Mouse (Mus musculus): ENCODE results near the gene Trappc6a.
A peak's percentile ranks its signal among the peaks of the same experiment; 100 is the strongest.
"Not testable (repeated sequence)": the region's sequence is repeated elsewhere in the genome, so short reads cannot be mapped to it uniquely, and the experiment has no call there.

The Trappc6a gene

GRCm38 (mm10) chr7:19491731-19492130, 16.5 kb upstream of the Trappc6a start:
- peak; percentile 23 for DNase-seq

DNA sequence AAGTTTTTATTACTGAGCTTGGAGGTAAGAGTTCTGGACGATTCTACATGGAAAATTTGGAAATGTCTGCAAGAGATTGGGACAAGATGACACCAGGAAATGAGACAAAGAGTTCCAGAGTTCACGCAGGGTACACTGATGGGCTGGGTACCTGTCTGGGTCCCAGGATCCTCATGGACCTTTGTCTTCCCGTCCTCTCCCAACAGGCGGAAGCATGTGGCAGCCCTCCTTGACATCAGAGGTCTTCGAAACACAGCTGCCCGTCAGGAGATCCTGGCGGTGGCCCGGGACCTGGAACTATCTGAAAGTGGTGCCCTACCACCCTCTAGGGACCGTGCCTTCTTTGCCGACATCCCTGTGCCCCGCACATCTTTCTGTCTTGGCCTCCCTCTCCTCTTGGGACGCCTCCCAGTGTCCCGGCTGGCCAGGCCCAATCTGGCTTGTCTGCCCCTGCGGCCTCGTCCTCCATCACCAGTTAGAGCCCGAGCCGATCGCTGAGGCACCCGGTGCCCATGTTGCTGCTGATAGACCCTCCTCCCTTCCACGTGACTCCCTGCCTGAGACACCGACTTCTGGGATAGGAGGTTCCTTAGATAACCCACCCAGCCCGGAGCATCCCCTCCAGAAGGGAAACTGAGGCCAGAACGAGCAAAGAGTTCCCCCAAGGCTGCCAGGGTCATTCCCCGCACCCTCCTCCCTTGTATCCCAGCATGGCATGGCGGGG, 13.3 kb upstream of the Trappc6a start:
- no peak for DNase-seq

- DNase-seq = no peak
These were observed 12.5 kb upstream of the Trappc6a start for GRCm38 (mm10) chr7:19495521-19496213.

DNA sequence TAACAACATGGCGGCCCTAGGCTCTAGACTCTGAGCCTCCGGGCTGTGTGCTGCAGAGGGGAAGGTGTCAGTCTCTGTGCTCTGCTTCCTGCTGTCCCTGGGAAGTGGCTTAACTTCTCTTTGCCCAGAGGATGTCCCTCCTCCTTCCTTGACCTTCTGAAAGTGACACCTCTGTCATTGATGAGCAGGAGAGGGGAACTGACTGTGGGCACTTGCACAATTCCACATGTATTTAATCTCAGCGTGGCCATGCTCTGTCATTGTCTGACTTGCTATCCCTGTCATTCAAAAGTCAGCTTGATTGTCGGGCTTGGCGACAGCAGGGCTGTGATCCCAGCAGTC, 12.0 kb upstream of the Trappc6a start:
- DNase-seq = no peak

DNA sequence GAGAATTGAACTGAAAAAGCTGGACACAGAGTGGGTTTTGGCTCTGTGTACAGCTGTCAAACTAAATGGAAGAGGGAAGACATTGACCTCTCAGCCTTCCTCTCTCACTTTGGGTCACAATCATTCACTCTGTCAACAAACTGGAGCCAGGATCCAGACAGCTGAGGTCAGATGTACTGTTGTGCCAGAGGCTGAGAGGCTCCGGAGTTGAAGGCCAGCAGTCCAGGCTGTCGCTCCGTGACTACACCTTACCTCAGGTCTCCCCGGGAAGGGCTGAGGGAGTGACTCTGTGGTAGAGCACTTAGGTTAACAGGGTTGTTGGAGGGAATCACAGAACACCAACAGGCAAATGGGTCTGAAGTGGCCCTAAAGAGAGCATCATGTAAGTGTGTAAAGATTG, 9.9 kb upstream of the Trappc6a start:
- DNase-seq = no peak

DNA sequence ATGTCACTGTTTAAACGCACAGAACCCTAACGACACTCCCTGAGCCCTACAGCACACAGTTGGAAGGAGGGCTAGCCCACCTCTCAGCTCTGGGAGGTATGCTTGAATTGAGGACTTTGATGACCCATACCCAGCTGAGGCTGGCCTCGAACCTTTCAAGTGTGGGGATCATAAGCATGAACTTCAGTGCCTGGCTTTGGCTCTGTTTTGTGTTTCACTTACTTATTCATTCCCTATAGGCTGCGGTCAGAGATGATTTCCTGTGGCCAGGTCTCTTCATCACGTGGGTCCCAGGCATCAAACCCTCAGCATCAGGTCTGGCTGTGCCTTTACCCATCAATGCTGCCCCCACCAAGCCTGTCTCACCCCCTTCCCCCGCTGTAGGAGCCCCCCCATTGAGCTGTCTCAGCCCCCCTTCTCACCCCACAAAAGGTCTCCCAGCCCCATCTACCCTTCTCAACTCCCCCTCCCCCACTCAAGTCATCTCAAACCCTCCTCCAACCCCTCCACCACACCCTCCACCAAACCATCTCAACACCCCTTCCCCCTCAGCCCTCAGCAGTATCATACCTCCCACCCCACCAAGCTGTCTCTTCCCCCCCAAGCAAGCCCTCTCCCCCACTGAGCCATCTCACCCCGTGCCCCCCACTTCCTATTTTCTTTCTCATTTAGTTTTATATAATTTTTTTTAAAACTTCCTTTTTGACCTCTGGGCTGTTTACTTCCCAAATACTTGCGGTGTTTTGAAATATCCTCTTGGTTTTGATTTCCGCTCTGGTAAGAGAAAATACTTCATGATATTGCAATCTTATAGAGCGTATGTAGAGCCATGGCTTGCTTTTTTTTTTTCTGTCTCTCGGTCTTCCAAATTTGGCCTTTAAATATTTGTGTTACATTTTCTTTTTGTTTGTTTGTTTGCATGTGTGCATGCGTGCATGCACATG, 7.5 kb upstream of the Trappc6a start:
- DNase-seq = no peak

- no peak for DNase-seq
These were observed 6.5 kb upstream of the Trappc6a start for GRCm38 (mm10) chr7:19501658-19502057.

DNA sequence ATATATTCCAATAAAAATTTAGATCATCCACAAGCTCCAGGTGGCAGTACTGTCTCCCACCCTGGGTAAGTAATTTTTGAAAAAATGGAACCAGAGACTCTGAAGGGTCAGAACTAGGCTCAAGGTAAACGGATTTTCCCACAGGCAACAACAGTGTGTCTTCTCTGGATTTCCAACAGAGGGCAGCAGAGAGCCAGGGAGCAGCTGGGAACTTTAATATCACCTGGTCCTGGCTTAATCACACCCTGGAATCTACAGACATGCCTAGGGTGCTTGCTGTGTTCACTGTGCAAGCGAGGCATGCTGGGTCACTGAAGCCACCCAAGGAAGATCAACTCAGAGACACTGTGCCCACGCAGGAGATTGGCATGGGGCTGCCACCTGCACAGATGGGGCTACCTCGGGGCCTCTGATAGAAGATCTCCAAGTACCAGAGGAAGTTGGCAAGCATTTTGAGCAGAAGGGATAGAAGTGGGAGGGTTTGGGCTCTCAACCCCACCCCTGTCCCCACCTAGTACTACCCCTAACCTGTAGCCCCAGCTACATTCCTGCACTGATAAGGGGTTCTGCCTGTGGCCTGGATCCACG, 4.6 kb upstream of the Trappc6a start:
- DNase-seq = peak; percentile 53

DNA sequence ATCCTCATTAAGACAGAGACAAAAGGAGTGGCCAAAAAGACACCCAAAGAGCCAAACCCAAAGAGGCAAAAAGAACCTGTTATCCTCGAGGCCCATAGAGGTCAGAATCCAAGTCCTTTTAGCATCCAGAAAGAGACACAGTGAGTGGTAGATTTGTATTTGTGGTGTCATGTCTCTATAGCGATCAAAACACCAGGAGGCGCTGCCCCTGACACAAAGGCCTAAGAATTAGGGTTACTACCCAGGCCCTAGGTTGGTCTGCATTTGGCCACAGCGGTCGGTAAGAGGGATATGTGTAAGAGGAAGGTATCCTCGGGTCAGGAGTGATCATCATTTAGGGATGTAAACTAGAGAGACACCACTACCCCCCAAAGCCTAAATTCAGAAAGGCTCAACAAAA, 1.9 kb upstream of the Trappc6a start:
- DNase-seq = no peak

GRCm38 (mm10) chr7:19506969-19507611, 1.1 kb upstream of the Trappc6a start:
- DNase-seq = peak; percentile 74

DNA sequence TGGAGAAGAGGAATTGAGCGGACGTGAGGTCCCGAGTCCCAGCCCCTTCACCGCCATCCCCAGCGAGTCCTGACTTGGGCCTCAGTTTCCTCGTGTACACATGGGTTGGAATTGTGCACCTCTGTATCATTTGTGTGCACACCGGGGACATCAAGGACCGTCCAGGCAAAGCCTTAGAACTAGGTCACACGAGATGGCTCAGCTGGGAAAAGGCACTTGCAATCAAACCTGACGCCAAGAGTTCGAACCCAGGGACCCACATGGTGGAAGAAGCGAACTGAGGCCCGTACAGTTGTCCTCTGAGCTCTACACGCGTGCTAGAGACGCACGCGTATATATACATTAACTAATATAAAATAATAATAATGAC, 598 bp upstream of the Trappc6a start:
- DNase-seq = no peak

GRCm38 (mm10) chr7:19508924-19509568, 851 bp downstream of the Trappc6a start:
- no peak for DNase-seq

GRCm38 (mm10) chr7:19509786-19510185, 1.6 kb downstream of the Trappc6a start:
- DNase-seq = no peak

DNA sequence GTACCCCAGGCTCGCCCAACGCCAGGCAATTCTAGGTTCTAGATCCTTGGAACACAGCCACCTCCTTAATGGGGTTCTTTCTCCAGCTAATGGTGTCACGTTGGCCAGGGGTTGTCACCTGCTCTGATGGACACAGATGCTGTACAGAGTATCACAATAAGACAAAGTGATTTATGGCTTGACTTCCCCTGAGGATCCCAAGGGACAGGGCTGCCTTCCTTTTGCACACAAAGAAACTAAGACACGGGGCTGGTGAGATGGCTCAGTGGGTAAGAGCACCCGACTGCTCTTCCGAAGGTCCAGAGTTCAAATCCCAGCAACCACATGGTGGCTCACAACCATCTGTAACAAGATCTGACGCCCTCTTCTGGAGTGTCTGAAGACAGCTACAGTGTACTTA, 3.7 kb downstream of the Trappc6a start:
- DNase-seq = not testable (repeated sequence)

DNA sequence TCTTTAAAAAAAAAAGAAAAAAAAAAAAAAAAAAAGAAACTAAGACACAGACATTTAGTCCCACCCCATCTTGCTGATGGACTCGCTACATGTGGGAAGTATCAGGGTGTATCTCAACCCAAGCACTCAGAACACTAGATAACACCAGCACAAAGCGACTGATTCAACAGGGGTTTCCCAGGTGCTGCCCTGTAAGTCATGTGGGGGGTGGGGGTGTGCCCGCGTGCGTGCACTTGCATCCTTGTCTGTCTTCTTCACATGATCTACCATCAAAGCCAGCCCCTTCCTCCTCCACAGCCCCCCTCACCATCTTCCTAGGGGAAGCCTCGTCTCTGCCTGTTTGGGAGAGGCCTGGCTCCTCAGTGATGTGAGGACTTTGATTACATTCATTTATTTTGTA, 4.2 kb downstream of the Trappc6a start:
- no peak for DNase-seq

GRCm38 (mm10) chr7:19517652-19518365, 9.6 kb downstream of the Trappc6a start, which contains the start of gene Nkpd1:
TSS of gene Nkpd1 (plus strand) at chr7:19517838.
- DNase-seq = no peak

DNA sequence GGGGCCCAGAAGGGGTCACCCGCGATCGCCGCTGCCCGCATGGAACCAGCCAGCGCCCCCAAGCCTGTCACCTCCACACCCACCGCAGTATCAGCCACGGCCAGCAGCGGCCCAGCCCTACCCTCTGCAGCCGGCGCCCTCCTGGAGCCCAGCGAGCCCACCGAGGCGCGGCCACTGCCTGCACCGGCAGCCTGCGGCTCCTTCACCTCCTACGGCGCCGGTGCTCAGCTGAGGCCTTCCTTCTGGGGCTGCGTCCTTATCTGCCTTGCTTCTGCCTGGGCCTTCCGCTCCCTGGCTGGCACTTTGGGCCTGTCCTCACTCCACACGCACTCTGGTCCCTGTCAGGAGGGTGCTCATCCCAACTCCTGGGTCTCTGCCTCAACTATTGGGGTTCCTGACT, 11.8 kb downstream of the Trappc6a start:
- no peak for DNase-seq

- DNase-seq = no peak
These were observed 15.0 kb downstream of the Trappc6a start for GRCm38 (mm10) chr7:19523017-19523756.

DNA sequence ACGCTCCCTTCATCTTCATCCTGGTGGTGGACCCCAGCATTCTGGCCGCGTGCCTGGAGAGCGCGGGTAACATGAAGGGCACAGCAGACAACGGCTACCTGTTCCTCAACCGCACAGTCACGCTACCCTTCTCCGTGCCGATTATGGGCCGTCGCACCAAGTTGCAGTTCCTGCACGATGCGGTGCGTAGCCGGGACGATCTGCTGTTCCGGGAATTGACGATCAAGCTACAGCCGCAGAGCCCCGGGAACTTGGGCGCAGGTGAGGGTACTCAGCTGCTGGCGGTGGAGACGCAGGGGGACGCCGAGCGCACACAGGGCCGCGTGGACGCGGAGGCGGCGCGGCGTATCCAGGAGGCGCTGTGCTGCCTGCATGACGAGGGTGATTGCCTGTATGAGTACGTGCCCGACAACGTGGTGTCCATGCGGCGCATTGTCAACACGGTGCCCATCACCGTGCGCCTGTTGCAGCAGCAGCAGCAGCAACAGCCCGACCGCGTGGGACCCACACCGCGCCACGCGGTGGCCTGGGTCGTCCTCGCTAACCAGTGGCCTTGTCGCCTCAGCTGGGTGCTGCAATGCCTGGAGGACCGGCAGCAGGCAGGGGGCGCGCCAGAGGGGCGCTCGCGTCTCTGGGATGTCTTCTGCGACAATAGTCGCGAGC, 15.7 kb downstream of the Trappc6a start:
- peak; percentile 75 for DNase-seq
